Mouse (Mus musculus): Measurements from ENCODE around the gene Tmem9b.

GRCm38 (mm10) chr7:109719286-109719685 lies 33.4 kb downstream of the Tmem9b start:
- TF ChIP-seq CTCF (IDR thresholded peaks at IDR 0.05; ENCODE audit: low read depth): peak; percentile 57
- TF ChIP-seq EP300 (IDR thresholded peaks at IDR 0.05; ENCODE audit: low read depth): no peak

All from liver, postnatal 0 days (tissue).